Mouse (Mus musculus): ENCODE data around the gene Napa. TPM values are rescaled to one million over a fixed set of nuclear protein-coding genes. Genes with fewer than 3 reads are reported as not detected.

Napa gene
- total RNA-seq, 2 experiments from 2014 or later = 102 to 107 TPM

- no peak for DNase-seq
- intact Hi-C loops (cut with DNase I; ENCODE audit: low total_unique reads) = no loop called here
Measured at GRCm38 (mm10) chr7:16161302-16161701, 63.0 kb downstream of the Napa start.

GRCm38 (mm10) chr7:16162036-16162435 lies 63.8 kb downstream of the Napa start:
- DNase-seq = no peak
- intact Hi-C loops (cut with DNase I; ENCODE audit: low total_unique reads) = no loop called here

Other genes starting within 250 kb of the Napa start
- gene Crx, start 218.5 kb upstream of the Napa start, total RNA-seq (2021) = not detected
- gene Crxos, start 215.8 kb upstream of the Napa start, total RNA-seq (2021) = not detected
- 100 to 1,000 TPM; 759 to 773 TPM for gene Selenow, start 176.1 kb upstream of the Napa start, total RNA-seq (2021)
- 100 to 1,000 TPM; 121 to 127 TPM for gene Nop53, start 152.4 kb upstream of the Napa start, total RNA-seq (2021)
- gene Ehd2, start 130.9 kb upstream of the Napa start, total RNA-seq (2021) = 100 to 1,000 TPM in 1 of 2 experiments, 10 to 100 TPM in 1; 91.3 to 101 TPM
- gene Bicra, start 50.5 kb upstream of the Napa start, total RNA-seq (2021) = 1 to 10 TPM; 7.9 to 8.8 TPM
- not detected for gene Zfp541, start 36.6 kb upstream of the Napa start, total RNA-seq (2021)
- 10 to 100 TPM; 12.2 to 14.4 TPM for gene Kptn, start 21.4 kb downstream of the Napa start, total RNA-seq (2021)
- under 1 TPM; 0.24 to 0.25 TPM for gene Slc8a2, start 31.4 kb downstream of the Napa start, total RNA-seq (2021)
- gene Meis3, start 76.6 kb downstream of the Napa start, total RNA-seq (2021) = 1 to 10 TPM; 2.5 to 3.1 TPM
- gene Dhx34, start 123.6 kb downstream of the Napa start, total RNA-seq (2021) = 1 to 10 TPM; 4.2 to 4.6 TPM
- gene C5ar2, start 145.7 kb downstream of the Napa start, total RNA-seq (2021) = under 1 TPM; 0.20 to 0.27 TPM
- 1 to 10 TPM; 2.6 to 3.1 TPM for gene C5ar1, start 161.1 kb downstream of the Napa start, total RNA-seq (2021)
- 10 to 100 TPM; 11.1 to 12.4 TPM for gene Inafm1, start 175.2 kb downstream of the Napa start, total RNA-seq (2021)
- 10 to 100 TPM; 30.1 to 32.8 TPM for gene Ccdc9, start 188.3 kb downstream of the Napa start, total RNA-seq (2021)
- gene Bbc3, start 209.9 kb downstream of the Napa start, total RNA-seq (2021) = 1 to 10 TPM; 3.6 to 5.1 TPM